Mouse (Mus musculus) CH12.LX (cell line): ENCODE data around the gene Caskin1. TPM values are rescaled to one million over a fixed set of nuclear protein-coding genes. Genes with fewer than 3 reads are reported as not detected.
A peak's percentile ranks its signal among the peaks of the same experiment; 100 is the strongest.

ENCODE experiments used
- DNase-seq: peaks from one replicate; pipeline ENCODE4 v3.0.0-alpha.2; 2013; ENCODE audit errors: extremely low read depth
- H3K27ac ChIP-seq: 2 replicates; pipeline ENCODE4 v1.5.1; 2012; ENCODE audit warnings: low read depth, mild to moderate bottlenecking, control low read depth, moderate library complexity; ENCODE audit not compliant: insufficient read depth
- H3K27me3 ChIP-seq: replicated peaks from 2 replicates; pipeline ENCODE3; 2012; ENCODE audit warnings: inconsistent platforms
- H3K36me3 ChIP-seq, 2 experiments: replicated peaks in 1 of 2; 2 replicates each; pipeline versions ENCODE3 to v1.6.1; 2012; ENCODE audit warnings: inconsistent platforms in 1 of 2, low read length in 1 of 2, mild to moderate bottlenecking in 1 of 2, mixed read lengths in 1 of 2, moderate library complexity in 1 of 2; ENCODE audit not compliant: control insufficient read depth in 1 of 2, insufficient read depth in 1 of 2
- H3K4me1 ChIP-seq, 2 experiments: 2 replicates each; pipeline ENCODE4 v1.6.1; 2012; ENCODE audit warnings: inconsistent platforms in 1 of 2, moderate library complexity in 1 of 2; ENCODE audit not compliant: insufficient read depth in 2 of 2, control insufficient read depth in 1 of 2
- H3K4me2 ChIP-seq: 2 replicates; pipeline ENCODE4 v1.6.1; 2012; ENCODE audit warnings: low read depth, mild to moderate bottlenecking, control low read depth; ENCODE audit not compliant: poor library complexity, insufficient read depth, severe bottlenecking
- H3K4me3 ChIP-seq, 3 experiments: fragments of 150-350 bp in 1 of 3; sonication (generic) in 1 of 3; replicated peaks in 1 of 3; 2 replicates each; pipeline versions ENCODE3 to v1.5.1; 2011 to 2012; ENCODE audit warnings: low read depth in 2 of 3, low read length in 2 of 3, mild to moderate bottlenecking in 2 of 3, moderate library complexity in 2 of 3, control low read depth in 1 of 3, improper control_type of control experiment in 1 of 3, inconsistent platforms in 1 of 3, mixed read lengths in 1 of 3; ENCODE audit not compliant: poor library complexity in 1 of 3
- H3K79me2 ChIP-seq: replicated peaks from 2 replicates; pipeline ENCODE4 v1.6.1; 2012; ENCODE audit warnings: mild to moderate bottlenecking, moderate library complexity; ENCODE audit not compliant: control insufficient read depth, poor library complexity, insufficient read depth, severe bottlenecking; ENCODE audit errors: extremely low read depth
- H3K9ac ChIP-seq: 2 replicates; pipeline ENCODE4 v1.6.1; 2012; ENCODE audit warnings: low read depth, mild to moderate bottlenecking, control low read depth, moderate library complexity; ENCODE audit not compliant: insufficient read depth
- H3K9me3 ChIP-seq: replicated peaks from 2 replicates; pipeline ENCODE3; 2012; ENCODE audit warnings: low read length, inconsistent platforms, mixed read lengths
- CHD1 ChIP-seq: IDR thresholded peaks from 2 replicates; pipeline ENCODE4 v1.6.1; 2012; ENCODE audit warnings: low read depth, low read length, improper control_type of control experiment, inconsistent platforms
- CHD2 ChIP-seq: IDR thresholded peaks from 2 replicates; pipeline ENCODE4 v1.6.1; 2011; ENCODE audit warnings: low read length, improper control_type of control experiment
- CTCF ChIP-seq, 2 experiments: IDR thresholded peaks in 1 of 2; conservative IDR thresholded peaks in 1 of 2; 2 replicates each; pipeline ENCODE4 v1.5.1; 2011 to 2012; ENCODE audit warnings: low read depth in 2 of 2, low read length in 2 of 2, improper control_type of control experiment in 1 of 2, inconsistent platforms in 1 of 2, mild to moderate bottlenecking in 1 of 2, moderate library complexity in 1 of 2
- ELF1 ChIP-seq: IDR thresholded peaks from 2 replicates; pipeline ENCODE4 v1.6.1; 2014; ENCODE audit warnings: low read depth, mild to moderate bottlenecking, inconsistent platforms, low read length, improper control_type of control experiment
- GABPA ChIP-seq: IDR thresholded peaks from 2 replicates; pipeline ENCODE4 v1.6.1; 2012; ENCODE audit warnings: low read depth, low read length, improper control_type of control experiment, inconsistent platforms; ENCODE audit not compliant: insufficient replicate concordance
- HCFC1 ChIP-seq: IDR thresholded peaks from 2 replicates; pipeline ENCODE4 v1.6.1; 2012; ENCODE audit warnings: low read depth, mild to moderate bottlenecking, inconsistent platforms, low read length, improper control_type of control experiment
- IRF4 ChIP-seq: IDR thresholded peaks from 2 replicates; pipeline ENCODE4 v1.6.1; 2014; ENCODE audit warnings: low read depth, mild to moderate bottlenecking, inconsistent platforms, low read length, improper control_type of control experiment
- JUND ChIP-seq: conservative IDR thresholded peaks from 2 replicates; pipeline ENCODE4 v1.6.1; 2011; ENCODE audit warnings: low read depth, low read length, improper control_type of control experiment
- KAT2A ChIP-seq: IDR thresholded peaks from 2 replicates; pipeline ENCODE4 v1.6.1; 2012; ENCODE audit warnings: low read length, improper control_type of control experiment, inconsistent platforms; ENCODE audit not compliant: insufficient replicate concordance
- MAFK ChIP-seq: IDR thresholded peaks from 2 replicates; pipeline ENCODE4 v1.6.1; 2011; ENCODE audit warnings: low read length, improper control_type of control experiment; ENCODE audit not compliant: insufficient replicate concordance
- MAX ChIP-seq: IDR thresholded peaks from 2 replicates; pipeline ENCODE4 v1.6.1; 2011; ENCODE audit warnings: low read length, improper control_type of control experiment
- MAZ ChIP-seq: IDR thresholded peaks from 2 replicates; pipeline ENCODE4 v1.6.1; 2012; ENCODE audit warnings: low read depth, mild to moderate bottlenecking, inconsistent platforms, low read length, improper control_type of control experiment, moderate library complexity
- MEF2A ChIP-seq: IDR thresholded peaks from 2 replicates; pipeline ENCODE4 v1.6.1; 2014; ENCODE audit warnings: low read depth, mild to moderate bottlenecking, inconsistent platforms, low read length, improper control_type of control experiment, borderline replicate concordance
- MXI1 ChIP-seq: IDR thresholded peaks from 2 replicates; pipeline ENCODE4 v1.6.1; 2011; ENCODE audit warnings: mild to moderate bottlenecking, low read depth, low read length, improper control_type of control experiment
- MYC ChIP-seq: IDR thresholded peaks from 2 replicates; pipeline ENCODE4 v1.6.1; 2011; ENCODE audit warnings: low read depth, mild to moderate bottlenecking, improper control_type of control experiment, low read length
- NELFE ChIP-seq: IDR thresholded peaks from 2 replicates; pipeline ENCODE4 v1.6.1; 2011; ENCODE audit warnings: low read depth, low read length, improper control_type of control experiment
- NRF1 ChIP-seq: IDR thresholded peaks from 2 replicates; pipeline ENCODE4 v1.6.1; 2014; ENCODE audit warnings: low read depth, mild to moderate bottlenecking, inconsistent platforms, low read length, improper control_type of control experiment, moderate library complexity
- PAX5 ChIP-seq: IDR thresholded peaks from 2 replicates; pipeline ENCODE4 v1.6.1; 2012; ENCODE audit warnings: low read length, inconsistent platforms, mixed read lengths
- POLR2A ChIP-seq: IDR thresholded peaks from 2 replicates; pipeline ENCODE4 v1.6.1; 2011; ENCODE audit warnings: low read depth, mild to moderate bottlenecking, improper control_type of control experiment, low read length
- RAD21 ChIP-seq: IDR thresholded peaks from 2 replicates; pipeline ENCODE4 v1.6.1; 2011; ENCODE audit warnings: low read depth, mild to moderate bottlenecking, low read length, improper control_type of control experiment, moderate library complexity
- SIN3A ChIP-seq: IDR thresholded peaks from 2 replicates; pipeline ENCODE4 v1.6.1; 2012; ENCODE audit warnings: low read length, improper control_type of control experiment, inconsistent platforms
- SMC3 ChIP-seq: IDR thresholded peaks from 2 replicates; pipeline ENCODE4 v1.6.1; 2011; ENCODE audit warnings: low read depth, low read length, improper control_type of control experiment
- TBP ChIP-seq: conservative IDR thresholded peaks from 2 replicates; pipeline ENCODE4 v1.6.1; 2011; ENCODE audit warnings: low read depth, low read length, improper control_type of control experiment
- TCF12 ChIP-seq: IDR thresholded peaks from 2 replicates; pipeline ENCODE4 v1.6.1; 2014; ENCODE audit warnings: low read depth, mild to moderate bottlenecking, inconsistent platforms, low read length, improper control_type of control experiment
- UBTF ChIP-seq: IDR thresholded peaks from 2 replicates; pipeline ENCODE4 v1.6.1; 2012; ENCODE audit warnings: low read depth, mild to moderate bottlenecking, inconsistent platforms, low read length, improper control_type of control experiment, moderate library complexity
- USF2 ChIP-seq: conservative IDR thresholded peaks from 2 replicates; pipeline ENCODE4 v1.6.1; 2011; ENCODE audit warnings: low read depth, low read length, improper control_type of control experiment
- ZC3H11A ChIP-seq: IDR thresholded peaks from 2 replicates; pipeline ENCODE4 v1.6.1; 2012; ENCODE audit warnings: low read depth, mild to moderate bottlenecking, inconsistent platforms, low read length, improper control_type of control experiment
- ZMIZ1 ChIP-seq: IDR thresholded peaks from 2 replicates; pipeline ENCODE4 v1.6.1; 2012; ENCODE audit warnings: low read depth, mild to moderate bottlenecking, inconsistent platforms, low read length, improper control_type of control experiment
- dilution Hi-C: fragments of 300-500 bp; cut with MboI; formaldehyde crosslinking; loops from 2 replicates; pipeline ENCODE4 v1.14.3; 2020; ENCODE audit warnings: low sequenced_read_pairs; ENCODE audit not compliant: extremely low pct_unique_long_range_greater_than_20kb, extremely low pct_ligation_motif_present
- in situ Hi-C: fragments of 300-500 bp; cut with MboI; formaldehyde crosslinking; loops from 3 replicates; pipeline ENCODE4 v1.14.3; 2019; ENCODE audit warnings: low sequenced_read_pairs, low pct_ligation_motif_present, low pct_unique_long_range_greater_than_20kb, mixed read lengths
- polyA plus RNA-seq: library from polyadenylated mRNA; unstranded; fragments of >175 nt; gene quantifications from 2 replicates; pipeline ENCODE4 v1.2.1, GENCODE M21; 2012; ENCODE audit warnings: low read depth; ENCODE audit not compliant: insufficient read length
- total RNA-seq, 2 experiments: library from RNA; depleted of rRNA; stranded (reverse); fragments of 300-350 nt in 1 of 2; fragments of >200 nt in 1 of 2; gene quantifications; 2 replicates each; pipeline ENCODE4 v1.2.3; 2012 to 2014

The Caskin1 gene
- total and polyA plus RNA-seq, 3 experiments: 0.08 to 0.71 TPM; not detected in 1

- Histone ChIP-seq H3K4me1 (peaks cover 7 to 22% of the 10 kb centered on the region in 2 experiments; a peak in 3 of 4 replicates), H3K27ac (no peak overlapping the region), H3K9ac (peak overlapping the region; percentile 61), H3K79me2 (no peaks in the 10 kb centered on the region), H3K4me3 (peak overlapping the region; percentile 36 to 81 (median 72)), H3K27me3 (no peaks in the 10 kb centered on the region), H3K9me3 (no peaks in the 10 kb centered on the region), H3K36me3 (peaks cover 34 to 48% of the 10 kb centered on the region in 2 experiments), H3K4me2 (peak overlapping the region; percentile 77)
- dilution Hi-C loops (no loop called here), in situ Hi-C loops (loop anchor here (5.0 kb wide), 1 partner anchor 54 kb away; the partner anchor contains the start of gene Rab26)
- DNase-seq: no peak
- TF ChIP-seq RAD21 (no peak), MYC (no peak), CTCF (conservative IDR thresholded peaks at IDR 0.05 in 1 of 2, IDR thresholded peaks at IDR 0.05 in 1 of 2; ENCODE audit: low read depth in 2 of 2, low read length in 2 of 2) (no peak), KAT2A (no peak), HCFC1 (no peak), CHD2 (no peak), ZMIZ1 (no peak), USF2 (no peak), NELFE (no peak), UBTF (no peak), TBP (no peak), GABPA (no peak), POLR2A (no peak), MAZ (no peak), SMC3 (no peak)
Measured at GRCm38 (mm10) chr17:24477985-24478600, 10.3 kb upstream of the Caskin1 start.

DNA sequence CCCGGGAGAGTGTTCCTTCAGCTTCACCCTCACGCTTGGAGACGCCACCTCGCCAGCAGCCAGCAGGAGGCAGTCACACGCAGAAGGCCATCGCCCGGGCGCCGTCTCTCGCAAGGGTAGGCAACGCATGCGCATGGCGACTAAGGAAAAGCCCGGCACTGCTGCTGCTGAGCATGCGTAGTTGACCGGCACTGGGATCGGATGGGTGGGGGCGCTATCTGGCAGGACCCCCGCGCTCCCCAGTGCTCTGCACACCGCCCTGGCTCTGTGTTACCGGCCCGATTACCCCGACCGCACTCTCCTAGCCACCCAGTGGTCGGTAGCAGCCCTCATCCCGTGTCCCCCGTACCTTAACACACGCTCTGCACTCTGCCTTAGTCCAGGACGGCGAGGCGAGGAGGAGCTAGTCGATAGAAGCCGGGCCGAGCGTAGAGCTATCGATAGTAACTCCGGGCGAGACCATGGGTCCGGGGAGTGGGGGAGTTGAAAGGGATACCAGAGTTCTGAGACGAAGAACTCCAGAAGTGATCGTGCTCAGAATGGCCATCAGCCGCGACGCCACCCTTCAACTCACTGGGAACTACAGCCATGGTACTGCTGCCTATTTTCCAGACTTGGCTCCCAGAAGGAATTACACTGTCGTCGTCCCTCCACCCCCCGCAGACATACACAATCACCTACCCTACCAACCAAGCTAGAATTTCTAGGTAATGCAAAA is 9.6 kb upstream of the Caskin1 start, which contains the start of gene Mlst8:
Mlst8 (minus strand) TSS at position 416 of the 718 bp plus-strand sequence.
- Histone ChIP-seq H3K27ac (peak within 1 kb of the TSS; percentile 80), H3K4me2 (peak within 1 kb of the TSS; percentile 77), H3K36me3 (peaks cover 31 to 41% of the 10 kb centered on the region in 2 experiments), H3K79me2 (no peaks in the 10 kb centered on the region), H3K4me1 (peaks cover 7 to 21% of the 10 kb centered on the region in 2 experiments; a peak in 3 of 4 replicates), H3K9me3 (no peaks in the 10 kb centered on the region), H3K9ac (peak within 1 kb of the TSS; percentile 61), H3K27me3 (no peaks in the 10 kb centered on the region), H3K4me3 (peak within 1 kb of the TSS; percentile 72 to 81 (median 73))
- TF ChIP-seq MEF2A: peak; percentile 21; the same call in 1 of the 2 replicates
- TF ChIP-seq RAD21: peak; percentile 61
- peak; percentile 57 for TF ChIP-seq SIN3A
- TF ChIP-seq PAX5: no peak
- no peak; the same call in none of the 2 replicates for TF ChIP-seq NELFE
- peak; percentile 93 for TF ChIP-seq POLR2A
- TF ChIP-seq JUND: peak; percentile 45; the same call in 1 of the 2 replicates
- peak; percentile 82 for TF ChIP-seq HCFC1
- TF ChIP-seq MXI1: peak; percentile 42
- TF ChIP-seq TBP: peak; percentile 34; the same call in 1 of the 2 replicates
- TF ChIP-seq NRF1: peak; percentile 98
- TF ChIP-seq CTCF (conservative IDR thresholded peaks at IDR 0.05 in 1 of 2, IDR thresholded peaks at IDR 0.05 in 1 of 2; ENCODE audit: low read depth in 2 of 2, low read length in 2 of 2): peak in 1 of 2 experiments; percentile 88; a peak in 3 of 4 replicates
- TF ChIP-seq MAFK: no peak
- TF ChIP-seq TCF12: peak; percentile 61
- TF ChIP-seq ZMIZ1: peak; percentile 55; the same call in 1 of the 2 replicates
- TF ChIP-seq ELF1: peak; percentile 73
- TF ChIP-seq SMC3: peak; percentile 74
- TF ChIP-seq ZC3H11A: no peak
- peak; percentile 80; the same call in 1 of the 2 replicates for TF ChIP-seq MAZ
- no peak for TF ChIP-seq UBTF
- 0 out of 2 replicates have a peak, but pooled peaks have one; percentile 27 for TF ChIP-seq IRF4
- TF ChIP-seq MAX: no peak
- peak; percentile 99 for TF ChIP-seq CHD1
- in situ Hi-C loops (loop anchor here (5.0 kb wide), 1 partner anchor 53 kb away; the partner anchor contains the start of gene Rab26), dilution Hi-C loops (no loop called here)
- DNase-seq: peak; percentile 96
